9 mouse cellular contexts compared by ENCODE assay signal in the genomic region with DNA sequence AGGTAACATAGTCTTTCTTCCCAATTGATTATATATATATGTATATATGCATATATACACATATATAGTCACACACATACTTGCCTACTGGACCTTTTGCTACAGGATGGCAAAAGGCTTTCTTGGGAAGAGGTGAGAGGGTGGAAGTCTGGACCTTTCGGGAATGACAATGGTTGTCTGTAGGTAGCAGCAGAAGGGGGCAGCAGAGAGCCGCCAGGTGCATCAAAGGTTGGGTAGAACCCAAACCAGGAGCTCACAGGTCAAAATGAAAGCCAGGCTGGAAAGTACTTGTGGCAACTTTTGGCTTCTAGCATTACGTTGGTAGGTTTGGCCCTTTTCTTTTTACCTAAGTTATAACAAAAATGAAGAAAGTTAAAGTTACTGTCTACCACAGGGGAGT. TPM values are rescaled to one million over a fixed set of nuclear protein-coding genes. Genes with fewer than 3 reads are reported as not detected.
DNase-seq lines count a peak whose midpoint lies in the region; TF ChIP-seq lines count a peak whose summit lies in the region.
"Had no signal": no experiment of that assay in that cellular context is flagged by ENCODE, and none has a peak within 500 bp of the region (broad histone marks: within the 10 kb centered on the region; RNA-seq: fewer than 3 reads in every experiment).

No protein-coding gene starts in this region.

- WGBS in heart, embryonic 10.5 days, result 41% methylated on average over 3 of the region's 3 CpGs

- no peaks in the 10 kb centered on the region for H3K36me3 ChIP-seq in heart, embryonic 10.5 days
- H3K36me3 ChIP-seq: liver, embryonic 13.5 days had no signal

- DNase-seq in heart, adult 18-20 months, result peak; percentile 32 to 77
- DNase-seq in heart, embryonic 10.5 days (ENCODE audit: low spot score), result no peak
- DNase-seq in 3T3-L1 (ENCODE audit: low read depth, low spot score) (peak; percentile 67), R1 (ENCODE audit: low read depth, low spot score) (peak; percentile 70)
- DNase-seq in lung, postnatal 25 days (ENCODE audit: low spot score), result peak; percentile 42
- DNase-seq in frontal cortex, postnatal 14 days (ENCODE audit: low spot score in 2 of 2), result no peak
- no peak for DNase-seq in neural tube, embryonic 10.5 days (ENCODE audit: extremely low spot score, low spot score)
- DNase-seq: liver, embryonic 13.5 days had no signal

- no peak overlapping the region for H3K27ac ChIP-seq in heart, embryonic 10.5 days
- no peak overlapping the region for H3K27ac ChIP-seq in cortical plate, adult 2 months (ENCODE audit: insufficient read depth, low read length)
- H3K27ac ChIP-seq: liver, embryonic 13.5 days had no signal

- TF ChIP-seq POLR2A in cortical plate, adult 2 months (IDR thresholded peaks at IDR 0.05; ENCODE audit: extremely low read depth, insufficient read depth, low read length), result no peak

- no peak overlapping the region for H3K4me3 ChIP-seq in heart, embryonic 10.5 days
- H3K4me3 ChIP-seq in cortical plate, adult 2 months (ENCODE audit: insufficient read depth, low read length), result no peak overlapping the region
- H3K4me3 ChIP-seq: liver, embryonic 13.5 days had no signal

- H3K27me3 ChIP-seq in heart, embryonic 10.5 days (ENCODE audit: insufficient read depth, poor library complexity, severe bottlenecking), result no peaks in the 10 kb centered on the region
- H3K27me3 ChIP-seq: liver, embryonic 13.5 days had no signal

- H3K9me3 ChIP-seq in heart, embryonic 10.5 days, result no peaks in the 10 kb centered on the region
- H3K9me3 ChIP-seq: liver, embryonic 13.5 days had no signal

- peaks cover 20% of the 10 kb centered on the region for H3K4me1 ChIP-seq in heart, embryonic 10.5 days
- no peaks in the 10 kb centered on the region for H3K4me1 ChIP-seq in cortical plate, adult 2 months (ENCODE audit: control insufficient read depth, insufficient read depth, low read length)
- H3K4me1 ChIP-seq: liver, embryonic 13.5 days had no signal

- TF ChIP-seq CTCF in cortical plate, adult 2 months (IDR thresholded peaks at IDR 0.05; ENCODE audit: extremely low read depth, insufficient read depth, low read length), result peak; percentile 52

RNA-seq across cellular contexts. Expression of a gene that starts 6.0 kb away (rescaled TPM):
- total RNA-seq in heart, adult 18-20 months (2021), result under 1 TPM in 1 of 2 experiments, not detected in 1; 0.25 TPM
- polyA plus RNA-seq in heart, embryonic 10.5 days (2016; fragmentation: Nextera tagmentation; extraction: Ambion mirVana), result 17.8 and 29.1 TPM in 2 replicates
- 3.1 and 3.4 TPM in 2 replicates for polyA plus RNA-seq in cortical plate, adult 2 months (2012; rRNA removed)

RNA-seq across cellular contexts. Expression of a gene that starts 25.7 kb away (rescaled TPM):
- under 1 TPM in 1 of 2 experiments, not detected in 1; 0.41 TPM for total RNA-seq in heart, adult 18-20 months (2021)
- polyA plus RNA-seq in heart, embryonic 10.5 days (2016; fragmentation: Nextera tagmentation; extraction: Ambion mirVana), result 0.16 TPM in 1 of 2 replicates, not detected in the other
- 0.10 TPM in 1 of 2 replicates, not detected in the other for polyA plus RNA-seq in cortical plate, adult 2 months (2012; rRNA removed)

RNA-seq across cellular contexts. Expression of a gene that starts 25.8 kb away (rescaled TPM):
- total RNA-seq in heart, adult 18-20 months (2021), result 1 to 10 TPM; 8.5 to 8.6 TPM
- 38.2 and 41.1 TPM in 2 replicates for polyA plus RNA-seq in heart, embryonic 10.5 days (2016; fragmentation: Nextera tagmentation; extraction: Ambion mirVana)
- polyA plus RNA-seq in cortical plate, adult 2 months (2012; rRNA removed), result 28.0 and 33.2 TPM in 2 replicates

RNA-seq across cellular contexts. Expression of a gene that starts 32.8 kb away (rescaled TPM):
- not detected for total RNA-seq in heart, adult 18-20 months (2021)
- polyA plus RNA-seq in heart, embryonic 10.5 days (2016; fragmentation: Nextera tagmentation; extraction: Ambion mirVana), result 1.2 and 1.7 TPM in 2 replicates
- 0.10 and 0.15 TPM in 2 replicates for polyA plus RNA-seq in cortical plate, adult 2 months (2012; rRNA removed)

Comparison
In these comparisons a context has a peak if more than half of its experiments do, and no peak if none do; other contexts are left out.
1. DNase-seq: peak in heart, adult 18-20 months (2 of 2), 3T3-L1 (single experiment), R1 (single experiment) and lung, postnatal 25 days (single experiment); none in heart, embryonic 10.5 days (single experiment), frontal cortex, postnatal 14 days (0 of 2) and neural tube, embryonic 10.5 days (single experiment).